Mouse (Mus musculus) cerebellum, adult 11-12 months (tissue): Measurements from ENCODE around the gene Ctu2.
A peak's percentile ranks its signal among the peaks of the same experiment; 100 is the strongest.

ENCODE experiments used
- DNase-seq: peaks from one replicate; pipeline ENCODE4 v3.0.0; 2022

Gene Ctu2

DNA sequence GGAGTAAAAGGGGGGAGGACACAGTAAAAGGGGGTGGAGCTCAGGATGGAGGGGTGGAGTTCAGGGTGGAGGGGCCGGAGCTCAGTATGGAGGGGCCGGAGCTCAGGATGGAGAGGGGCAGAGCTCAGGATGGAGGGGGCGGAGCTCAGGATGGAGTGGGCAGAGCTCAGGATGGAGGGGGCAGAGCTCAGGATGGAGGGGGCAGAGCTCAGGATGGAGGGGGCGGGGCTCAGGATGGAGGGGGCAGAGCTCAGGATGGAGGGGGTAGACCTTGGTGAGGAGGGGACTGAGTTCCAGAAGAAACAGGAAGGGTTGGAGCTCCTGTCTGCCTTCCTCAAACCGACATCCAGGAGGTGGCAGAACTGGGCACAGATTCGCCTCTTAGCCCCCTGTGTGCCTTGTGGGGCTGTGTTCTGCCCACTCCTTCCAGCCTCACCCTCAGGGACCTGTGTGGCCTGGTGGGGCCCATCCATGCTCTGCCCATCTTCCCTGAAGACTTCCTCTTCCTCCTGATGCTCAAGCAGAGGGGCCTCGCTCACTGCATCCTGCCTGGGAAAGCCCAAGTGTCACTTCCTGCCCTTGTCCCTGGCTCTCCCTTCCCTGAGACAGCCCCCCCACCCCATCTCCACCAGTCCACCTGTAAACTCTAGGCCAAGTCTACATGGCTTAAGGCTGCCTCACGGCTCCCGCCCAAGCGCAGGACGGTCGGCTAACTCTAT, 21.2 kb downstream of the Ctu2 start:
- DNase-seq, result no peak

- DNase-seq, result no peak
These were observed 22.0 kb downstream of the Ctu2 start for GRCm38 (mm10) chr8:122497912-122498311.

- peak; percentile 72 for DNase-seq
These were observed 24.9 kb downstream of the Ctu2 start for GRCm38 (mm10) chr8:122500856-122501255.

- DNase-seq, result no peak
These were observed 35.6 kb downstream of the Ctu2 start for GRCm38 (mm10) chr8:122511552-122511951.

GRCm38 (mm10) chr8:122512392-122512791, 36.4 kb downstream of the Ctu2 start:
- no peak for DNase-seq

DNA sequence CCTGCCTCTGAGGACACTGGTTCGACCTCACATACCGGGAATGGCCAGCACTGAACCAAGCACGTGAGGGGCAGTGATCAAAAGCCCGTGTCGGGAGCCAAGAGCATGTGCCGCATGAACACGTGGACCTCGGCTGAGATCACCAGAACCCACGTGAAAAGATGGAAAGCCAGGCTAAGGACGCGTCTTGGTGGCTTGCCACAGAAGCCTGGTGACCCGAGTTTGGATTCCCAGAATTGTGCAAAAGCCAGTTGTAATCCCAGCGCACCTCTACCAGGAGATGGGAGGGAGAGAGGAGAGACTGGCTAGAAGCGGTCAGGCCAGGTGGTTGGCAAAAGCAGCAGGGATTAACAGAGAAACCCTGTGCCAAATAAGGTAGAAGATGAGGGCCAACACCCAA, 39.8 kb downstream of the Ctu2 start:
- no peak for DNase-seq

DNA sequence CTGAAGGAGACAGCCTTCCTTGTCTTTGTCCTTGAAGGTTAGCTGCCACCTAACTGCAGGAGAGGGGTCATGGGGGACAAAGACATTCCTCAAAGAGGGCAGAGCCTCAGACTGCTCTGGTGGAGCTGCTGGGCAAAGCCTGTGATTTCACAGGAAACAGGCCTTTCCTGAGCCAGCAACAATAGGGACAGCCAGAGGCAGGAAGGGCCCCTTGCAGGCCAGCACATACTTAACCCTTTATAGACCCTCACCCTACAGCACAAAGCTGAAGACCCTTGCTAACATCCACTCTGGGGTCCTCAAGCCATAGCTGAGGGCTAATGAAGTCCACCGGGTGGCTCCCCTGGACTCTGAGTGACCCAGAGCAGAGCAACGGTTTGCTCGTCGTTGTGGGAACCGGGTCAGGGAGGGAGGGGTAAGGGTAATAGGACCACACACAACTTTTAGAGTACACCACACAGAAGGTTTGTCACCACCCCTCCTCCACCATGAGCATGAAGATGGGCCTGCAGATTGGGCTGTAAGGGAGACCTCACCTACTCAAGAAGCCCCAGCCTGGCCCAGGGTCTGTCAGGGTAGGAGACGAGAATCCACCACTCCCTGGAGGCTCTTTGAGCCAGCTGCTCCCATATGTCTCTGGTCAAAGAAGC, 41.7 kb downstream of the Ctu2 start:
- no peak for DNase-seq

- no peak for DNase-seq
These were observed 44.7 kb downstream of the Ctu2 start for GRCm38 (mm10) chr8:122520611-122521010.

DNA sequence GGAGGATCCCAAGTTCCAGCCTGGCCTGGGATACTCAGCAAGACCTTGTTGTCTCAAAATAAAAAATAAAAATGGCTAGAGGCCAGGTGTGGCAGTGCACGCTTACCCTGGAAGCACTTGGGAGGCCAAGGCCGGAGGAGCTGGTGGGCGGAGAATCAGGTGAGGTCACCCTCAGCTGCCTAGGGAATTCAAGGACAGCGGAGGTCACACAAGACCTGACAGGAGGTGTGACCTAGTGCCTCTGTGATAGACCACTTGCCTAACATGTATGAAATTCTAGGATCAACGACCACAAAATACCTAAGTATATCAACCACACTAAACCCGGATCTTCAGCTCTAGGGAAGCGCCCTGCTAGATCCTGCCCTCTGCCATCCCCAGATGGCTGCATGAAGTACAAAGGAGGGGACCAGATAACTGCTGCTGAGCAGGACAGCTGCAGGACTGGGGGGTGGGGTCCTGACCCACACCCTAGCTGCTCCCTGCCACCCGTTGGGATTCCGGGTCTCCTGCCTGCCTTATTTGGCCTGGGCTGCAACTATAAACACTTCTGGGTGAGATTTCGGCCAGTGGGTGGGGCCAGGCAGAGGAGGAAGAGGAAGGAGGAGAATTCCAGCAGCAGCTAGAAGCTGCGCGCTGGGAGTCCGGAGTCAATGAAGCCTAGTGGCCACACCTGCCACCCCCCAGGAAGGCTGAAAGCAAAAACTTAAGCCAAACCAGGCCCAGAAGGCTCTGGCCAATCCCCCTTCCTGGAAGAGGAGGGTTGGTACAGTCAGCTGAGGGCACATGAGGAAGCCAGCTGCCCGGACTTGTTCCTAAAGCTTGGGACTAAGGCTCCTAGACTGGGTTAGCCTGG, 47.1 kb downstream of the Ctu2 start:
- no peak for DNase-seq

DNA sequence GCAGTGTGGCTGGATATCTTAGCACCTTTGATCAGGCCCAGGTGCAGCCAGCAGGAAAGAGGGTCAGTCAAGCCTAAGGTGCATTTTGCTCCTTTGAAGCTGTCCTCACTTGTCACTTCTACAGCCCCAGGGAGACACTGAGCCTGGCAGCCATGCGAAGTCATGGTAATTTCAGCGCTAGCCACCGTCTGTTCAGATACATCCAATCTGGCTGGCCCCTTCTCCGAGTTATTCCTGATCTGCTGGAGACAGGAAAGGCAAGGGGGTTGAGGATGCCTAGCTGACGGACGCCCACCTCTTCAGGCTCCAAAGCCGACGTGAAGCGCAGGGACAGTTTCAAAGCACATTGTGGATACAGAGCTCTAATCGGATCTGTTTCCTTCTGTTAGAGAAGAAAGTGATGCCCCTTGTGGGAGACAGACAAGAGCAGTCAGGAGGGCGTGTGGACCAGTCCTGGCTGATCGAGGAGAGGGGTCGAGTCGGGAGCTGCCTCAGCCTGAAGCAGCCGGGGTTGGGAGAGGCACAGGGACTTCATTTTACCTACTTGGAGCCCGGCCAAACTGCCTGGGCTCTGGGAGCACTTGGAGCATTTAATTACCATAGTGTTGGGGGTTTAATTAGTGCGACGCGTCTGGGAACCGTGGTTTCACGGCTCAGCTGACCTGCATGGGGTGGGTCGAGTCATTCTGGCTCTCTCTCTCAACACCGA, 47.9 kb downstream of the Ctu2 start:
- peak; percentile 24 for DNase-seq

- DNase-seq, result no peak
These were observed 48.6 kb downstream of the Ctu2 start for GRCm38 (mm10) chr8:122524506-122524905.

- no peak for DNase-seq
These were observed 49.1 kb downstream of the Ctu2 start for GRCm38 (mm10) chr8:122525004-122525403.

DNA sequence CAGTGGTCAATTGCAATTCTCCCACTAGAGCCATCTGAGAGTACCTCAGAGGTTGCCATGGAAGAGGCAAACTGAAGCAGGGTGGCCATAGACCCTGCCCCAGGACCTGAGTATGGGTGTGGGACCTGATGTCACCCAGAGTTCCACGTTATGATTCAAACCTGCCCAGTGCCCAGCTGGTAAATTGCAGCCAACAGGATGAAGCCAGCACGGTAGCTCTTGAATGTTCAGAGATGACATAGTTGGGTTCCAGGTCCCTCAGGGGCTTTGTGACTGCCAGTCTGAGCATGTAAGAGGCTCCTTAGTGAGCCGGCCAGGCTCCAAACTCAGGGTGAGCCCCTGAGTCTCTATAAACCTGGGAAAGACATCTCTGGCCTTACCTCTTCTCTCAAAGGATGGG, 50.1 kb downstream of the Ctu2 start:
- DNase-seq, result no peak

DNA sequence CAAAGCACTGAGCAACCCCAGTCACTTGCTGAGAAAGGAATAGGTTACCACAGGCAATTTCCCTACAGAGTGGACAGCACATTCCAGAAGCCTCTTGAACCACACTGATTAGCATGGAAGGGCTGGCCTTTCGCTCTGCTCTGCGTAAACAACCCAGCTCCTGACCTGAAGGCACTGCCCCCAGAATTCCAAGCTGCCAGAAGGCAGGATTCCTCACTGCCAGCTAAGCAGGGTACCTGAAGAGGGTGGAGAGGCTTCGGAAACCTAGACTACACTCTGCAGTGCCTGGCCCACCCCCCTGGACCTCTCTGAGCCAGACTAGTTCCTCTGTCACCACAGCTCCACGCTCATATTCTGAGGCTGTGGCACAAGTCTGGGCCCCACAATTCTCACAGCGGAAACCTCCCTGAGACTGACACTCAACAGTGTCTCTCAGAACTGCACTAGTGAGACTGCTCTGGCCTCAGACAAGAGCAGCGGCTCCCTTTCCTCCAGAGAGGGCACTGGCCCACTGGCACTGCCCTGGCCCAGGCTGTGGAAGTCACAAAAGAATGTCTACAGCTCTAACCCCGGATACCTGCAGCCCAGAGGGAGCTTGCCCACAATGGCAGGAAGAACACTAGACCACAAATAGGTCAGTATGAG, 50.7 kb downstream of the Ctu2 start:
- DNase-seq, result no peak

DNA sequence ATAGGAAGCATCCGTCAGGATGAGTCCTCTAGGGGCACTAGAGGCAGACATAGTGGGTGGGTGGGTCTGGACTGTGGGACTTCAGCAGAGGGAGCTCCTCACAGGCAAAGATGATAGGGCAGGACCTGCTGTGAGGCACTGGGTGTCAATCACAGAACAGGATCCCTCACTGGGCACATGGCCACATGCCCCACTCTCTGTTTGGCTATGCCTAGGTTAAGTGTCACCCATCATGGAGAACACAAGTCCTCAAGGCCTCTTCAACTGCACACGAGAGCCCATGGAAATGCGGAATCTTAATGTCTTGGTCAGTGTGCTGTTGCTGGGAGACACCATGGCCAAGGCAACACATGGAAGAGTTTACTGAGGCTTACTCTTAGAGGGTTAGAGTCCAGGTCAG, 52.0 kb downstream of the Ctu2 start:
- no peak for DNase-seq

DNA sequence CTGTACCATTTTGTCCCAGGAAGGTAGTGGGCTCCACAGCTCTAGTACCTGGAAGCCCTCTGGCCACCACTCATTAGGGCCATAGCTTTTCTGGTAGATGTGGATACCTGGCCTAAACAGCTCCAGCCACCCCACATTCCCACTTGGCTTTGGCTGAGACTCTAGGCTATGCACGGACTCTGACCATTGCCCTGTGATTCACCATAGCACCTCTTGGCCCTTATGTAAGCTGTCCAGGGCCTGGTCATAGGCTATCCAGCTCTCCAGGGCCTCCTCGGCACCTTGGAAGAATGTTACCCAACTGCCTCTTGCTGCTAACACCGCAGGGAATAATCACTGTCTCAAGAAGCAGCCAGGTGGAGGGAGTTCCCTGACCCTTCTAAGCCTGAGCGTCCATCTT, 53.2 kb downstream of the Ctu2 start:
- DNase-seq, result no peak

GRCm38 (mm10) chr8:122531312-122531711, 55.4 kb downstream of the Ctu2 start:
- no peak for DNase-seq
